Mouse (Mus musculus) testis, adult 2 months (tissue): Measurements from ENCODE around the gene Tbc1d14.

Source experiments
- CTCF ChIP-seq: fragments of 200-500 bp; IDR thresholded peaks from 2 replicates; pipeline ENCODE4 v1.5.1; 2012; ENCODE audit warnings: low read depth, mild to moderate bottlenecking, inconsistent platforms, low read length, moderate library complexity; ENCODE audit not compliant: control insufficient read depth, insufficient read depth, insufficient replicate concordance
- POLR2A ChIP-seq: fragments of 200-500 bp; IDR thresholded peaks from 2 replicates; pipeline ENCODE4 v1.6.1; 2012; ENCODE audit warnings: low read depth, mild to moderate bottlenecking, inconsistent platforms, low read length, moderate library complexity; ENCODE audit not compliant: control insufficient read depth

DNA sequence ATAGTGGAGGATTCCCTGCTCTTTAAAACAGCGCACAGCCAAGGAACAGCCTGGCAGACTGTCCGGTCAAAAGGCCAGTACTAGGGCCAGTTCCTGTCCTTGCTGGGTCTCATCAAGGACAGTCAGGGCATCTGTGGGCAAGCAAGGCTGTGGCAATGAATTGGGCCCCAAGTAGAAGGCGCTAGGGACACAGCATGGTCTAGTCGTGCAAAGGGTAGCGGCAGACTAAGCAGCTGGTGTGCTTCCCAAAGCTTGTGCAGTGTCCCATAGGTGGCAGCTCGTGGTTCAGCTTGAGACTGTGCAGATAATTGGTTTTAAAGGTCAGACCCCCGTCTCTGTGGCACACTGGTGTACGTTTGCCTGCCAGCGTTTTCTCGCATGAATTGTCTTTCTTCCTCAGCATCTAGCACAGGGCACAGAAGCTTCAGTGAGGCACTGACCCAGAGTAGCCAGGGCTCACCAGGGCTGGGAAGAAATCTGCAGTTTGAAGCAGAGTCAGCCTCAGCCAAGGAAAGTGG, 141.1 kb downstream of the Tbc1d14 start:
- TF ChIP-seq POLR2A (no peak), CTCF (no peak)
